Mouse (Mus musculus): ENCODE data around the gene Sbk3.
A peak's percentile ranks its signal among the peaks of the same experiment; 100 is the strongest.

The Sbk3 gene

GRCm38 (mm10) chr7:4933103-4933502, 37.9 kb downstream of the Sbk3 start:
- no peak for DNase-seq (ENCODE audit: low read depth, low spot score)

DNA sequence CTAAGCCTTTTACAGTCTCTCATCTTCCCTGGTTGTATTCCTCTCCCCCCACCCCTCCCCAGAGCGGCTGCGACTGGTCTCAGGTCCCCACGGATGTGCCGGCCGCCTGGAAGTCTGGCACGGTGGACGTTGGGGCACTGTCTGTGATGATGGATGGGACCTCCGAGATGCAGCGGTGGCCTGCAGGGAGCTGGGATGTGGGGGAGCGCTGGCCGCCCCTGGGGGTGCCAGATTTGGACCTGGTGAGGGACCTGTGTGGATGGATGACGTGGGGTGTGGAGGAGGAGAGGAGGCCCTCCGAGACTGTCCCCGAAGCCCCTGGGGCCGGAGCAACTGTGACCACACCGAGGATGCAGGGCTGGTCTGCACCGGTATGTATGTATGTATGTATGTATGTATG, 42.6 kb downstream of the Sbk3 start:
- no peak for DNase-seq (ENCODE audit: low read depth, low spot score)

- no peak for DNase-seq (ENCODE audit: low read depth, low spot score)
These were observed 43.3 kb downstream of the Sbk3 start for GRCm38 (mm10) chr7:4927711-4928110.

DNA sequence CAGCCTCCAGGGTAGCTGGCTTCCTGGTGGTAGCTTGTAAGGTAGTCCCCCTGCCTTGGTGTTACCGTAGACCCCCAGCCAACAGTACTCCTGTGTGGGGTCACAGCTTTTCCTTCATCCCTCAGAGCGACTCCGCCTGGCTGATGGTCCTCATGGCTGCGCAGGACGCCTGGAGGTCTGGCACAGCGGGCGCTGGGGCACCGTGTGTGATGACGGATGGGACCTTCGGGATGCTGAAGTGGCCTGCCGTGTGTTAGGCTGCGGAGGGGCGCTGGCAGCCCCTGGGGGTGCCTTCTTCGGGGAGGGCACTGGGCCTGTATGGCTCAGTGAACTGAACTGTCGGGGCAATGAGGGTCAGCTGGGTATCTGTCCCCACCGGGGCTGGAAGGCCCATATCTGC, 44.1 kb downstream of the Sbk3 start:
- DNase-seq (ENCODE audit: low read depth, low spot score), result no peak

- peak; percentile 74 for DNase-seq (ENCODE audit: low read depth, low spot score)
These were observed 45.3 kb downstream of the Sbk3 start, which contains the start of gene Ssc5d for GRCm38 (mm10) chr7:4925441-4926381. Ssc5d (plus strand) TSS chr7:4925785.

- peak; percentile 86 for DNase-seq (ENCODE audit: low read depth, low spot score)
These were observed 46.1 kb downstream of the Sbk3 start for GRCm38 (mm10) chr7:4924891-4925301.

DNA sequence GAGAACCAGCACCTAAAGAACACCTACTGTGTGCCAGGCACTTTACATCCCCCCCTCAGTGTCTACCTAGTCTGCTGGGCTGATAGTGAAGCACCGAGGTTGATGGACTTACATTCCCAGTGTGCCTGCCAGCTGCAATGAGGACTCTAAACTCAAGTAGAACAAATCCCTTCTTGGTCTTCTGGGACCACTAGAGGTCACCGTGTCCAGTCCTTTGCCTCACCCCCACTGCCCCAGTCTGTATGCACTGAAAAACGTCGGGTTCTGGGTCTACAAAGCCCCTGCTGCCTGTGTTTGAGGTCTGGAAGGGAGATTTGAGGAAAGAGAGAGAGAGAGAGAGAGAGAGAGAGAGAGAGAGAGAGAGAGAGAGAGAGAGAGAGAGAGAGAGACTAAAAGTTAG, 46.5 kb downstream of the Sbk3 start:
- DNase-seq (ENCODE audit: low read depth, low spot score), result peak; percentile 57

GRCm38 (mm10) chr7:4923586-4924364, 47.2 kb downstream of the Sbk3 start:
- peak; percentile 62 for DNase-seq (ENCODE audit: low read depth, low spot score)

- DNase-seq (ENCODE audit: low read depth, low spot score), result no peak
These were observed 47.9 kb downstream of the Sbk3 start for GRCm38 (mm10) chr7:4922931-4923565.

DNA sequence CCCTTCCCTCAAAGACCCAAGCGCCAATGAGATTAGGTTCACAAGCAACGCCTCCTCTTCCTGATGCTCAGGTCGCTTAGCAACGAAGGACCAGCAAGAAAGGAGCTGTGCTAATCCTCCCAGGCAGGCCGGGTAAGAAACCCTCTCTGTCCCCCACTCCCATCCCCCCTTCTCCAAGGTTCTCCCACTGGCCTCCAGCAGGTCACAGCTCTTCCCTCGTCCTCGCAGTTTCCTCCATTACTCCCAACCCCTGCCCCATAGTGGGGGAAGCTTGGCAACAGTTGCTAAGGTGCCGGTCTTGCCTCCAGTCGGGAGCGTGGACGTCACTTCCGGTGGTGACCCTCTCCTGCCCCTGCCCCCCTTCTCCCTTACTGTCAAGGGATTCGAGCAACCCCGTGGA, 48.5 kb downstream of the Sbk3 start:
- no peak for DNase-seq (ENCODE audit: low read depth, low spot score)

GRCm38 (mm10) chr7:4921824-4922482, 49.0 kb downstream of the Sbk3 start, which contains the start of gene Nat14:
Nat14 (plus strand) TSS chr7:4922028.
- DNase-seq (ENCODE audit: low read depth, low spot score), result no peak

DNA sequence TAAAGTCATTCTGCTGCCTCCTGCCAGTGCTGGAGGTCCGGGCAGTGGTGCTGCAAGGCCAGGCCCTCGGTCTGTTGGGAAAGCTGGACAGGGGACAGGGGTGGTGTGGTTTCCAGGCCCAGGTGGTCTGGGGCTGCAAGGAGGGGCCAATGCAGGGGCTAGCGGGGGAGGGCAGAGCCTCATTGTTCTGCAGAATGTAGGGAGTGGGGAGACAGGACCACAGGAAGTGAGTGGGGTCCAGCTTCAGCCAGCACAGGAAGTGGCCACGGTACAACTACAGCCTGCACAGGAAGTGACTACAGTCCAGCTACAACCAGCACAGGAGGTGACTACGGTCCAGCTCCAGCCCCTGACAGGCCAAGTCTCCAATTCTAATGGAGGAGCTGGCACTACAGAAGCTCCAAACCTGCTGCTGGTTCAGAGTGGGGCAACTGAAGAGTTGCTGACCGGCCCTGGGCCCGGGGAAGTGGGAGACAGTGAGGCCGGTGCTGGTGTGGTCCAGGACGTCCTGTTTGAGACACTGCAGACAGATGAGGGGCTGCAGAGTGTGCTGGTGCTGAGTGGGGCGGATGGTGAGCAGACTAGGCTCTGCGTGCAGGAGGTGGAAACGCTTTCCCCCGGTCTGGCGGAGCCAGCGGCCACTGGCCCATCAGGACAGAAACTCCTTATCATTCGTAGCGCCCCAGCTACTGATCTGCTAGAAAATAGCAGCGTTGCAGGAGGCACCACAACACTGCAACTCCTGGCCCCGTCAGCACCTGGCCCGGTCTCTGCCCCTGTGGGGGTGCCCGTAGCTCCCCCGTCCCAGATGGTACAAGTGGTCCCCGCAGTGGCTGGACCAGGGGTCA, 49.8 kb downstream of the Sbk3 start:
- DNase-seq (ENCODE audit: low read depth, low spot score), result no peak

DNA sequence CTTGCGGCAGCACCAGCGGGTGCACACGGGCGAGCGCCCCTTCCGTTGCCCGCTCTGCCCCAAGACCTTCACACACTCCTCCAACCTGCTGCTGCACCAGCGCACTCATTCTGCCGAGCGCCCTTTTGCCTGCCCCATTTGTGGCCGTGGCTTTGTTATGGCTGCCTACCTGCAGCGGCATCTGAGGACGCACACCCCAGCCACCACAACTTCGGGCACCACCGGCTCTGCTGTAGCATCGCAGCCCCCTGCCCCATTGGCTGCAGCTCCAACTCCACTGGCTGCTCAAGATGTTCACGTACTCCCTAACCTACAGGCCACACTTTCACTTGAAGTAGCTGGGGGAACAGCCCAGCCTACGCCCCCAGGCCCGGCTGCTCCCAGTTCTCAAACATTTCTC, 50.5 kb downstream of the Sbk3 start:
- DNase-seq (ENCODE audit: low read depth, low spot score), result no peak

DNA sequence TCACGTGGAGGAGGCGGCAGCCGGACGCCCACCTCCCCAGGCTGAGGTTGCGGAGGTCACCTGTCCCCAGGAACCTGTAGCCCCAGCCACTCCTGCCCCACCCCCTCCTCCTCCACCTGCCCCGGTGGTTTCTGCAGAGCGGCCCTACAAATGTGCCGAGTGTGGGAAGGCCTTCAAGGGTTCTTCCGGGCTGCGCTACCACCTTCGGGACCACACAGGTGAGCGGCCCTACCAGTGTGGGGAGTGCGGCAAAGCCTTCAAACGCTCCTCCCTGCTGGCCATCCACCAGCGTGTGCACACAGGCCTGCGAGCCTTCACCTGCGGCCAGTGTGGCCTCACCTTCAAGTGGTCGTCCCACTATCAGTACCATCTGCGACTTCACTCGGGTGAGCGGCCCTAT, 51.0 kb downstream of the Sbk3 start:
- DNase-seq (ENCODE audit: low read depth, low spot score), result no peak

GRCm38 (mm10) chr7:4919096-4919495, 51.9 kb downstream of the Sbk3 start:
- DNase-seq (ENCODE audit: low read depth, low spot score), result no peak

DNA sequence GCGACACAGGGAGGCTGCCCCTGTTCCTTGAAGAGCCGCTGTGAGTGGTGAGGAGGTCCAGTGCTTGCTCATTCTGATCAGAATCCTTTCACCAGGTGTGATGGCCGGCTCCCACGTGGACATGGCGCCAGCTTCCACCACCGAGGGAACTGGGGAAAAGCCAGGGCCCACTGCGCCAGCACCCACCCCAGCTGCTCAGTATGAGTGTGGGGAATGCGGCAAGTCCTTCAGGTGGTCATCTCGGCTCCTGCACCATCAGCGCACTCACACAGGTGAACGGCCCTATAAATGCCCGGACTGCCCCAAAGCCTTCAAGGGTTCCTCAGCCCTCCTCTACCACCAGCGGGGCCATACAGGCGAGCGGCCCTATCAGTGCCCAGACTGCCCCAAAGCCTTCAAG, 52.3 kb downstream of the Sbk3 start:
- DNase-seq (ENCODE audit: low read depth, low spot score), result no peak

DNA sequence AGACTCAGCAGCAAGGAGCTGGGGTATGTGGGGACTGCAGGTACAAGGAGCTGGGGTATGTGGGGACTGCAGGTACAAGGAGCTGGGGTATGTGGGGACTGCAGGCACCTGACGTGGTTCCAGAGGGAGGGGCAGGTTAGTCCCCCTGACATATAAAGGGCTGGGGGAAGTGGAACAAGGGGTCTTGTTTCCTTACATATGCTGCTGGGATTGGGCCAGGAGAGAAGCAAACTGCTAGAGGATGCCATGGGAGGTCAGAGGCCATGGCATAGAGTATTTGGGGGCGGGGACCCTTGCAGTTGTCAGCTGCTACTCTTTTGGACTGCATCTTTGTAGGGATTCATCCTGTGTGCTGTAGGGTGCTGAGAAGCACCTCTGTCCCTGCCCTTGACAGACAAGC, 53.5 kb downstream of the Sbk3 start:
- no peak for DNase-seq (ENCODE audit: low read depth, low spot score)

DNA sequence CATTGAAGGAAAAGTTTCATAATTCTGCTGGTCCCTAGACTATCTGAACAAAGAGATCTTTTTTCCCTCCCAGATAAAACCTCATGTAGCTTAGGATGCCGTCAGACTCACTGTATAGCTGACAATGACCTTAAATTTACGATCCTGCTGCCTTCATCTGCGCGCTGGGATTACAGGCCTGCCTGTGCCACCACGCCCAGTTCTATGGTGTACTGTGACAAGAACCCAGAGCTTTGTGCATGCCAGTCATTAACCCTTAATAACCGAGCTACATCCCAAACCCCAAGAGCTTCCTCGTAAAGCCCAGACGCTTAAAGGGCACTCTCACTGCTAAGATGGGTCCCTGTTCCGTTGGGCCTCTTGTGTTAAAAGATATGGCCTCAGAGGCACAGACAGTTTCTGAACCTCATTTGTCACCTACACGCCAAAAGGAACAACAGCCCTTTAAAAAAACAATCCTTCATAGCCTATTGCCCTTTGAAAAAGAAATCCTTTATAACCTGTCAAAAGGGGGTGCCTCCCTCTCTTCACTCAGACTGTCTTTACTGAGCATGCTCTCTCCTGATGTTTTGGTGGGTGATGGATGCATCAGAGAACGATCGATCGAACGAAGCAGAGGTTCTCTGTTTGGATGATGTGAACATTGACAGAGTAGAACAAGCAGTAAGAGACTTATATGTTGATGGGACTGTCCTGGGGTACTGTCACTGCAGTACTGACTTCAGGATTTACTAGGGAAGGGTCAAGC, 55.1 kb downstream of the Sbk3 start:
- peak; percentile 59 for DNase-seq (ENCODE audit: low read depth, low spot score)
